Mouse (Mus musculus): ENCODE results near the gene Pdcd10. TPM values are rescaled to one million over a fixed set of nuclear protein-coding genes. Genes with fewer than 3 reads are reported as not detected.

Gene Pdcd10
- 72.7 and 80.4 TPM in 2 replicates for polyA plus RNA-seq (2015; fragmentation: Nextera tagmentation; extraction: Ambion mirVana)

DNA sequence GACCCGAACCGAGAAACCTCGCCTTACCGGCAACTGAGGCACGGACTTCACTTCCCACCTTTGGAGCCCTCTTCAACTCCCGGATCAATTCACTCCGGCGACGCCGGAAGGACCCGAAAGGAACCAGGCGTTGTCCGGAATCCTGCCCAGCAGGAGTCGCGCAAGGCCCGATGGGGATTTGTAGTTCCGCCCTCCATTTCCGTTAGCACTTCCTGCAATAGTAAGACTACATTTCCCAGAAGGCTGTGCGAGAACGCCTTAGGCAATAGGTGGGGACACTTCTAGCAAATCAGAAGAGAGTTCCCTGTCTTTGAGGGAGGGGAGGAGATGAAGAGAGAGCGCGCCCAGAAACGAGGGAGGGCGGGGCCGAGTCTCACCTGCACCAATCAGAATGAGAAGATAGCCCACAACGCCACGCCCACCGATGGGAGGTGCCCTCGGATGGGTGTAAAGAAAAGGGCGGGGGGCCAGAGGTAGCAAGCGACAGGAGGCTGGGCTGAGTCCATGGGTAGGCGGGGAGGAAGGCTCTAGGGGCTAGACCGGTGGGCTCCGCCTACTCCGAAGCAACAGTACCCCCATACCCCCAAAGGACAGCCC is at the start of gene Pdcd10:
Gene Pdcd10 (minus strand): TSS at position 162 of the 597 bp plus-strand sequence.
- ATAC-seq (ENCODE audit: low FRiP score, low read depth): peak; percentile 97
- H3K4me1 ChIP-seq (replicated peaks): peaks cover 17% of the 10 kb centered on the region
- peak within 1 kb of the TSS; percentile 92 for H3K27ac ChIP-seq (replicated peaks)

GRCm38 (mm10) chr3:75584898-75585297 is 28.2 kb upstream of the Pdcd10 start:
- 88% methylated on average over 4 of the region's 4 CpGs for WGBS
- Histone ChIP-seq H3K36me3 (no peaks in the 10 kb centered on the region), H3K9ac (no peak overlapping the region), H3K4me1 (replicated peaks) (no peaks in the 10 kb centered on the region), H3K4me2 (no peak overlapping the region), H3K27ac (replicated peaks) (no peak overlapping the region), H3K4me3 (no peak overlapping the region), H3K27me3 (no peaks in the 10 kb centered on the region), H3K9me3 (no peaks in the 10 kb centered on the region)
- ATAC-seq (ENCODE audit: low FRiP score, low read depth): no peak

More for the DNA sequence above, at the start of gene Pdcd10:
- Histone ChIP-seq H3K4me3 (peak within 1 kb of the TSS; percentile 94), H3K4me2 (peak within 1 kb of the TSS; percentile 69), H3K27me3 (no peaks in the 10 kb centered on the region), H3K9me3 (no peaks in the 10 kb centered on the region), H3K36me3 (no peaks in the 10 kb centered on the region), H3K9ac (peak within 1 kb of the TSS; percentile 88)
- under 1% methylated on average over 35 of the region's 35 CpGs for WGBS

- Histone ChIP-seq H3K36me3 (no peaks in the 10 kb centered on the region), H3K4me2 (no peak overlapping the region), H3K27ac (replicated peaks) (no peak overlapping the region), H3K4me1 (replicated peaks) (no peaks in the 10 kb centered on the region), H3K27me3 (no peaks in the 10 kb centered on the region), H3K9ac (no peak overlapping the region), H3K4me3 (no peak overlapping the region), H3K9me3 (no peaks in the 10 kb centered on the region)
- ATAC-seq (ENCODE audit: low FRiP score, low read depth): no peak
- 84% methylated on average over 3 of the region's 3 CpGs for WGBS
Measured at GRCm38 (mm10) chr3:75583293-75583692, 26.6 kb upstream of the Pdcd10 start.

DNA sequence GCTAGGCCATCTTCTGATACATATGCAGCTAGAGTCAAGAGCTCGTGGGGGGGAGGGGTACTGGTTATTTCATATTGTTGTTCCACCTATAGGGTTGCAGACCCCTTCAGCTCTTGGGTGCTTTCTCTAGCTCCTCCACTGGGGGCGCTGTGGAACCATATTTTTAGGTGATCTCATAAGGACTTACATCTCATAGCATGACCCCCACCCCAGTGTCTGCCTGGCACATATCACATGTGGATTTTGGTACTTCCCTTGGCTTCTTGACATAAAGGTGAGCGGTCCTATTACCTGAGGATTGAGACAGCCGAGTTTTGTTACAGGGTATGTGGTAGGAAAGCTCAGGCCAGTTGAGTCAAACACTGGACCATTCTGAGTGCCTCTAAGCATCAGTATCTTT is 22.7 kb upstream of the Pdcd10 start:
- Histone ChIP-seq H3K9ac (no peak overlapping the region), H3K4me3 (no peak overlapping the region), H3K36me3 (no peaks in the 10 kb centered on the region), H3K27ac (replicated peaks) (no peak overlapping the region), H3K27me3 (no peaks in the 10 kb centered on the region), H3K9me3 (no peaks in the 10 kb centered on the region), H3K4me1 (replicated peaks) (no peaks in the 10 kb centered on the region), H3K4me2 (no peak overlapping the region)
- ATAC-seq (ENCODE audit: low FRiP score, low read depth): no peak
- whole genome bisulfite sequencing: 59% methylated on average over 4 of the region's 4 CpGs

GRCm38 (mm10) chr3:75575582-75575981 is 18.9 kb upstream of the Pdcd10 start:
- Histone ChIP-seq H3K4me2 (no peak overlapping the region), H3K9ac (no peak overlapping the region), H3K4me3 (no peak overlapping the region), H3K27ac (replicated peaks) (no peak overlapping the region), H3K27me3 (no peaks in the 10 kb centered on the region), H3K9me3 (no peaks in the 10 kb centered on the region), H3K4me1 (replicated peaks) (no peaks in the 10 kb centered on the region), H3K36me3 (no peaks in the 10 kb centered on the region)
- WGBS: 89% methylated on average over 1 of the region's 1 CpGs
- ATAC-seq (ENCODE audit: low FRiP score, low read depth): no peak

GRCm38 (mm10) chr3:75574074-75574473 is 17.4 kb upstream of the Pdcd10 start:
- no peak for ATAC-seq (ENCODE audit: low FRiP score, low read depth)
- no peak overlapping the region for H3K27ac ChIP-seq (replicated peaks)
- no peaks in the 10 kb centered on the region for H3K36me3 ChIP-seq
- H3K4me3 ChIP-seq: no peak overlapping the region
- H3K27me3 ChIP-seq: no peaks in the 10 kb centered on the region
- H3K4me1 ChIP-seq (replicated peaks): no peaks in the 10 kb centered on the region
- H3K9me3 ChIP-seq: no peaks in the 10 kb centered on the region
- 72% methylated on average over 2 of the region's 2 CpGs for WGBS
- no peak overlapping the region for H3K9ac ChIP-seq
- no peak overlapping the region for H3K4me2 ChIP-seq

DNA sequence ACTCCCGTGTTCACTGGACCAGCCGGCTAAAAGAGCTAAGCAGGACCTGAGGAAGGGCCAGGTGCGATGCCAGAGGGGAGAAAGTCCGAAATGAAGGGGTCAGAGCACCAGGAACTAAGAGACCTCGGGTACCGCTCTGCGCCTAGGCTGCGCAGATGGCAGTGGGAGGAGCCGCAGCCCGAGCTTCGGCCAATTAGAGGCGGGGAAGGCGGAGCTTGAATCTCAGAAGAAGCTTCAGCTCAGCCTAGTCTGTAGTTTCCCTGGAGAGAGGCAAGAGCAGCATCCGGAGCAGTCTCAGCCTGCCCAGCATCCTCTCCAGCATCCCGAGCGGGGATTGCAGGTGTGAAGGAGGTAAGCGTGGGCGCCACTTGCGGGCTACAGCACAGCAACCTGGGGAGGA is 636 bp upstream of the Pdcd10 start, which contains the start of gene Serpini1:
Gene Serpini1 (plus strand): TSS at position 256 of the 400 bp plus-strand sequence.
- 0% methylated on average over 19 of the region's 19 CpGs for WGBS

DNA sequence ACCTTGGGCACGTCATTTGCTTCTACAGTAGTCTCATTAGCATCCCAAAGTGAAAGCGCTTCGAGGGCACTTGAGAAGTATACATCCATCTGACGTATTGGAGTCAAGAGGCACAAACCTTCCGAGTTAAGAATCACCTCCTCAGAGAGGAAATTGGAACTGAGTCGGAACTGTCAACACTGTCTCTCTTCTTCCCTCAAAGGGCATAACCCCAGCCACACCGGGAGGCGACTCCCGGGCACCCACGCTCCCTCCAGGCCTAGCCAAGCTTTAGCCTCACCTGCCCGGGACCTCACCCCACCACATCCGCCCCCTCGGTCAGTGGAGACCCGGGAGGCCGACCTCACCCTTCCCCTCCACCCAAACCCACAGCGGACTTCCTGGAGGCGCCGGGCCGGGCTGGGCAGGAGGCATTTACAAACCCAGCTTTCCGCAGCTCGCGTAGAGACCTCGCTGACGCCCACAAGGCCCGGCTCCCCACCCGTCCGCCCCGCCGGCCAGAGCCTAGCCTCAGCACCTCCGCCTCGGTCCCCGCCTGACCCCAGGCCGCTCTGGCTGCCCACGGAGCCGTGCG is 448 bp downstream of the Pdcd10 start:
- peak overlapping the region; percentile 69 for H3K4me2 ChIP-seq
- peak overlapping the region; percentile 94 for H3K4me3 ChIP-seq
- peak overlapping the region; percentile 81 for H3K27ac ChIP-seq (replicated peaks)
- ATAC-seq (ENCODE audit: low FRiP score, low read depth): no peak; the same call in 1 of the 2 replicates
- H3K9me3 ChIP-seq: no peaks in the 10 kb centered on the region
- H3K9ac ChIP-seq: peak overlapping the region; percentile 88
- peaks cover 17% of the 10 kb centered on the region for H3K4me1 ChIP-seq (replicated peaks)
- no peaks in the 10 kb centered on the region for H3K27me3 ChIP-seq
- H3K36me3 ChIP-seq: no peaks in the 10 kb centered on the region
- 1% methylated on average over 31 of the region's 36 CpGs for WGBS

More for the DNA sequence above, 636 bp upstream of the Pdcd10 start, which contains the start of gene Serpini1:
- H3K9me3 ChIP-seq: no peaks in the 10 kb centered on the region
- H3K27ac ChIP-seq (replicated peaks): peak within 1 kb of the TSS; percentile 92
- H3K4me2 ChIP-seq: peak within 1 kb of the TSS; percentile 69
- H3K4me1 ChIP-seq (replicated peaks): peaks cover 17% of the 10 kb centered on the region
- peak; percentile 94 for ATAC-seq (ENCODE audit: low FRiP score, low read depth)
- H3K4me3 ChIP-seq: peak within 1 kb of the TSS; percentile 94
- peak within 1 kb of the TSS; percentile 88 for H3K9ac ChIP-seq
- no peaks in the 10 kb centered on the region for H3K27me3 ChIP-seq
- no peaks in the 10 kb centered on the region for H3K36me3 ChIP-seq

DNA sequence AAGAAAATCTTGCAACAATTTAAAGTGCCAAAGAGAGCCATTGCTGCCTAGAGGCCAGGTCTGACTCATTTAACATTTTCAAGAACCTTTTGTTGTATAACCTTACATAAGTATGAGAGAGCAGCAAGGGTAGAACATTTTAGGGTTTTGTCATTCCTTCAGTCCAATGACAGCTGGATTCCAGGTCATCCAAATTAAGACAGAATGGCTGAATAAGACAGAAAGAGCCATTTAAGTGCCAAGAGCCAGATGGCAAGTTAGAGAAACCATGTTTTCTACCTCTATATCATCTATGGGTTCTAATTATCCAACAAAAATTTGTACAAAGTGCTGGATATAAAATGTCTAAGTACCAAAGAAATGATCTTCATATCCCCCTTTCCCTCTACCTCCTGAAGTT is 5.4 kb downstream of the Pdcd10 start:
- peaks cover 14% of the 10 kb centered on the region for H3K4me1 ChIP-seq (replicated peaks)
- no peak overlapping the region for H3K4me2 ChIP-seq
- ATAC-seq (ENCODE audit: low FRiP score, low read depth): no peak
- no peaks in the 10 kb centered on the region for H3K9me3 ChIP-seq
- no peak overlapping the region for H3K9ac ChIP-seq
- no peaks in the 10 kb centered on the region for H3K27me3 ChIP-seq
- no peak overlapping the region for H3K4me3 ChIP-seq
- no peaks in the 10 kb centered on the region for H3K36me3 ChIP-seq
- H3K27ac ChIP-seq (replicated peaks): no peak overlapping the region

- Histone ChIP-seq H3K4me2 (no peak overlapping the region), H3K9me3 (no peaks in the 10 kb centered on the region), H3K27me3 (no peaks in the 10 kb centered on the region), H3K9ac (no peak overlapping the region), H3K4me3 (no peak overlapping the region), H3K4me1 (replicated peaks) (no peaks in the 10 kb centered on the region), H3K27ac (replicated peaks) (no peak overlapping the region), H3K36me3 (peaks cover 6% of the 10 kb centered on the region)
- 86% methylated on average over 1 of the region's 1 CpGs for WGBS
- ATAC-seq (ENCODE audit: low FRiP score, low read depth): no peak
Measured at GRCm38 (mm10) chr3:75544287-75544686, 12.4 kb downstream of the Pdcd10 start.

GRCm38 (mm10) chr3:75542852-75543251 is 13.8 kb downstream of the Pdcd10 start:
- WGBS: 72% methylated on average over 3 of the region's 3 CpGs
- no peak overlapping the region for H3K4me2 ChIP-seq
- H3K36me3 ChIP-seq: peaks cover 11% of the 10 kb centered on the region
- no peaks in the 10 kb centered on the region for H3K27me3 ChIP-seq
- H3K4me1 ChIP-seq (replicated peaks): no peaks in the 10 kb centered on the region
- no peaks in the 10 kb centered on the region for H3K9me3 ChIP-seq
- no peak for ATAC-seq (ENCODE audit: low FRiP score, low read depth)
- H3K9ac ChIP-seq: no peak overlapping the region
- no peak overlapping the region for H3K27ac ChIP-seq (replicated peaks)
- no peak overlapping the region for H3K4me3 ChIP-seq

DNA sequence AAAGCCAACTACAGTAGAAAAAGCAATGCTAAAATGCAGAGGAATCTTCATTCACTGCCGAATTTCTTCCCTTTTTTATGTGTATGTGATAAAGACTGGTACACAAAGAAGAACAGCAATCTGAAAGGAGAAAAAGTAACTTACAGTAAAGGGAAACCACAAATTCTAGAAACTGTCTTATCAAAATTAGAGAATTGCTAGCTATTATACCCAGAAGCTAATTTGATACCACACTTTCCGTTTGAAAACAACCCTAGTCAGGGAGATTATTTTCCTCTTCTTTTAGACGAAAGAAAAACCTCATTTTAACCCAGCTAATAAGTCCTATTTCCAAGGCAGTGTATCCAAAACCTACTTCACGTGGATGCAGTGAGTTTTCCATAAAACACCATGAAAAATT is 15.4 kb downstream of the Pdcd10 start:
- no peaks in the 10 kb centered on the region for H3K27me3 ChIP-seq
- H3K9ac ChIP-seq: no peak overlapping the region
- no peak for ATAC-seq (ENCODE audit: low FRiP score, low read depth)
- H3K9me3 ChIP-seq: no peaks in the 10 kb centered on the region
- no peak overlapping the region for H3K4me3 ChIP-seq
- no peaks in the 10 kb centered on the region for H3K4me1 ChIP-seq (replicated peaks)
- no peak overlapping the region for H3K27ac ChIP-seq (replicated peaks)
- peaks cover 22% of the 10 kb centered on the region for H3K36me3 ChIP-seq
- 96% methylated on average over 4 of the region's 4 CpGs for WGBS
- no peak overlapping the region for H3K4me2 ChIP-seq
